Mouse (Mus musculus) CD8-positive naive resting alpha-beta T cell, adult 57 days (primary cell): Measurements from ENCODE around the gene Ufm1. TPM values are rescaled to one million over a fixed set of nuclear protein-coding genes. Genes with fewer than 3 reads are reported as not detected.

Source experiments
- total RNA-seq: library from RNA; stranded (reverse); gene quantifications from one replicate; pipeline ENCODE4 v1.2.4, GENCODE M21; 2023

Ufm1 gene
- total RNA-seq: 57.2 TPM

DNA sequence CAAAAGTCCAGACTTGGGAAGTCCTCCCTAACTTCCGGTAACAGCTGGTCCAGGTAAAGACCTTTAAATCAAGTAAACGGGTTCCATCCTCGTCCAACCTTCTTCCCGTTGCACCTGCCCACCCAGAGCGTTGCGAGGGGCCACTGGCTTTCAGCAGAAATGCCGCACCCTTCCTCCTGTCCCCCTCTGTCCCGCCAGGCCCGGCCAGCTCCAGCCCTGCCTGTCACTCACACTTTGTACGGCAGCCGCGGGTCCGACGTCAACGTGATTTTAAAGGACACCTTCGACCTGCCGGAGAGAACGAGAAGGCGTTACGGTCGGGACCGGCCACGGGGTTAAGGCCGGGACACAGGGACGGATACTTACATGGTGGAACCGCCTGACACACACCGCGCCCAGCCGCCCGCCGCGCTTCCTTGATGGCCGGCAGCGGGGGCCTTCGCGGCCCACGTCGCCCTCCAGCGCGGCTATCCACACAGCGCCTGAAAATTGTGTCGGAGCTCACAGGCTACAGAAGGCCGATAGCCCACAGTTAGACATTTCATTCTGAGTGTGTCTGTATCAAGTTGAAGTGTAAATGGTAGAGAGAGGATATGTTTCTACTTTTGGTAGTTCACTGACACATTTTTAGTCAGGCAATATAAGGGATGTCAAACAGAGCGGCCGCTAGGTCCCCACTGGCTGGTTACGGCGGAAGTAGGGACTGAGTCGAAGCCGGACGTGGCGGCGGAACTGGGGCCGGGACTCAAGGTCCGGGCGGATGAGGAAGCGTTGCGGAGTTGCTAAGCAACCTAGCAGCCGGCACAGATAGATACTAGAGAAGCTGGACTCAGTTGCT lies at the start of gene Ufm1:
Ufm1 (minus strand) TSS at position 448 of the 838 bp plus-strand sequence.

DNA sequence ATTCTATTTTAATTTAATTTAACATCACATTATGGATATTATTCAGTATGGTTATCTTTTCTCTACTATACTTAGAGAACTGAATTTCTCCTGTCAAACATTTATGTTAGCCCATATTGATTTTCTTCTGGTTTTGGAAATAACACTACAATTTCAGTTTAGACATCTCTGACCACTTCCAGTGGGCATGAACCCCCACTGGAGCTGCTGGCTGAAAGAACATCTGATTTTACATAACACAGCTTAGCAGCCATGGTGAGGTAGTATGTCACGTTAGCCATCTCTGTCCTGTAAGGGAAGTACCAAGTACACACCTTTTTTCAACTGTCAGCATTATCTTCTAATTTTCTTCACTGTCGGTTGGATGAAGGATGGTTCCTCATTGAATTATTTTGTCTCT lies 18.8 kb downstream of the Ufm1 start, which contains the start of gene Gm10985:
Gm10985 (plus strand) TSS at position 301 of the 400 bp plus-strand sequence.

Other genes with a start within 250 kb of the Ufm1 start
- gene Frem2, start 206.5 kb downstream of the Ufm1 start, total RNA-seq: not detected
- not detected for gene Gm10985, start 18.7 kb downstream of the Ufm1 start, total RNA-seq